Mouse (Mus musculus): ENCODE data around the gene Prkce. TPM values are rescaled to one million over a fixed set of nuclear protein-coding genes. Genes with fewer than 3 reads are reported as not detected.

The Prkce gene
- polyA plus RNA-seq, 1 experiment, result 9.6 TPM

DNA sequence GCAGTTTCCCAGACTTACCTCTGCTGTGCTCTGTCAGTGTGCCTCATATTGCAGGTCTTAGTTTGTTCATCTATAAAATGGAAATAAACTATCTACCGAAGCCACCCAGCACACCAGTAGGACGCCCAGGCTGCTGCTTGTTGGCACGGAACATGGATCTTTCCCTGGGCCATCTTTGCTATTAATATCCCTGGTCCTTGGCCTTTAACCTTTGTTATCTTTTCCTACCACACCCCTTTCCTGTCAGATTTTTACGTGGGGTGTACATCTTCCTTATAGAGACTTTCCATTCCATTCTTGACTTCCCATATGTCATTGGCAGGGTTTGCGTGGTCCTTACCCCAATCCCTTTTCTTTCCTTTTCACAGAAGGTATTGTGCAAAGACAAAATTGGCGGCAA is 363.6 kb downstream of the Prkce start:
- TF ChIP-seq CTCF (IDR thresholded peaks at IDR 0.05; ENCODE audit: borderline replicate concordance, insufficient read depth, low read length), result no peak
- TF ChIP-seq POLR2A (IDR thresholded peaks at IDR 0.05; ENCODE audit: low read depth, low read length), result no peak
- no peak overlapping the region for H3K27ac ChIP-seq (ENCODE audit: insufficient read depth, low read length)
- H3K4me3 ChIP-seq (ENCODE audit: insufficient read depth, low read length), result no peak overlapping the region
- H3K4me1 ChIP-seq (ENCODE audit: control insufficient read depth, insufficient read depth, low read length), result no peaks in the 10 kb centered on the region

DNA sequence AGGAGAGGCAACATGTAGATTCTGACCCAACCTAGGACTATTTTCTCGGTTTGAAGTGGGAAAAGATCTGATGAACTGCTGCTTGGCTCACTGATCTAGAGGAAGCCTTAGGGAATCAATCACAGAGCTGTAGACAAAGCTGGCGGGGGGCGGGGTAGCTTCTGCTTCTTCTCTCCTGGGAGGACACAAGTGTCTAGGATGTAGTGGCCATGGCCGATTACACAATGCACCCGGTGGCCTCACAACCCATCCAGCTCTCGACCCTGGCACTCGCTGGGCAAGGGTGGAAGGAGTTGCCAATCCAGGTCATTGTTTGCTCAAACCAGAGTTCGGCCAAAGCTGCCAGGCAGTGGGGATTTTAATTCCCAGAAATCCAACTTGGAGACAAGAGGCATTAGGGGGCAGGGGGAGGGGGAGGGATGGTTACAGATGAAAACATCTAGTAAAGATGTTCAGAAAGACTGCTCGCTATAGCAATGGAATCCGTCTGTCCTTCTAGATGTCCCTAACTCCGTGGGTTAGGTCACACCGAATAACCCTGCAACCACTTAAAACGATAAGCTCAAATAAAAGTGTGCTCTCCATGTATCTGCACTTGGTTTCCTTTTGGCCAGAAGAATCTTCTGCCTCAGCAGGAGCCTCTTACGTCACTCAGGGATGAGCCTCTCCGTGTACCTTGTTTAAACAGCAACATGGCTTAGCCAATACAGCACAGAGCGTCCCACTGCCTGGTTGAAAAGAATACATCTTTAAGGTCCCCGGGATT is 365.4 kb downstream of the Prkce start:
- TF ChIP-seq POLR2A (IDR thresholded peaks at IDR 0.05; ENCODE audit: low read depth, low read length), result no peak
- TF ChIP-seq CTCF (IDR thresholded peaks at IDR 0.05; ENCODE audit: borderline replicate concordance, insufficient read depth, low read length), result no peak

DNA sequence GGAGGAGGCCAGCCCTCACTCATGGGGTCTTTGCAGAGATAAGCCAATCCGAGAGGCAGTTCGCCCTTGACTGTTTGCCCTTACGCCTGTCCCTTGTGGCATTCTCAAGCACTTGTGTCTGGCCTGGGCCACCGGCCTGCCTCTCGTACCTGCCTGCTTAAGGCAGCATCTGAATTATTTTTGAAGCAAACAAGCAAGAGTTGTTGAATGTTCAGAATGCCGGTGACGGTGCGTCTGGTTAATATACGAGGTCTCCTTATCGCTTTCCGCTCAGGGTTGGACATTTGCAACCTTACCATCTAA is 365.9 kb downstream of the Prkce start:
- Histone ChIP-seq H3K27ac (ENCODE audit: insufficient read depth, low read length) (no peak overlapping the region), H3K4me1 (ENCODE audit: control insufficient read depth, insufficient read depth, low read length) (no peaks in the 10 kb centered on the region), H3K4me3 (ENCODE audit: insufficient read depth, low read length) (no peak overlapping the region)
- no peak for TF ChIP-seq POLR2A (IDR thresholded peaks at IDR 0.05; ENCODE audit: low read depth, low read length)

More for the DNA sequence above, 365.4 kb downstream of the Prkce start:
- Histone ChIP-seq H3K4me3 (ENCODE audit: insufficient read depth, low read length) (no peak overlapping the region), H3K4me1 (ENCODE audit: control insufficient read depth, insufficient read depth, low read length) (no peaks in the 10 kb centered on the region), H3K27ac (ENCODE audit: insufficient read depth, low read length) (no peak overlapping the region)

GRCm38 (mm10) chr17:86535096-86535495 is 367.5 kb downstream of the Prkce start:
- TF ChIP-seq CTCF (IDR thresholded peaks at IDR 0.05; ENCODE audit: borderline replicate concordance, insufficient read depth, low read length) (no peak), POLR2A (IDR thresholded peaks at IDR 0.05; ENCODE audit: low read depth, low read length) (no peak)
- Histone ChIP-seq H3K4me3 (ENCODE audit: insufficient read depth, low read length) (no peak overlapping the region), H3K27ac (ENCODE audit: insufficient read depth, low read length) (no peak overlapping the region), H3K4me1 (ENCODE audit: control insufficient read depth, insufficient read depth, low read length) (no peaks in the 10 kb centered on the region)

- Histone ChIP-seq H3K27ac (ENCODE audit: insufficient read depth, low read length) (no peak overlapping the region; the same call in 1 of the 2 replicates), H3K4me3 (ENCODE audit: insufficient read depth, low read length) (peak overlapping the region; percentile 10; the same call in 1 of the 2 replicates), H3K4me1 (ENCODE audit: control insufficient read depth, insufficient read depth, low read length) (no peaks in the 10 kb centered on the region)
- TF ChIP-seq POLR2A (IDR thresholded peaks at IDR 0.05; ENCODE audit: low read depth, low read length) (no peak), CTCF (IDR thresholded peaks at IDR 0.05; ENCODE audit: borderline replicate concordance, insufficient read depth, low read length) (peak; percentile 26; the same call in 1 of the 2 replicates)
These were observed 368.5 kb downstream of the Prkce start for GRCm38 (mm10) chr17:86535827-86536656.

- Histone ChIP-seq H3K4me1 (ENCODE audit: control insufficient read depth, insufficient read depth, low read length) (no peaks in the 10 kb centered on the region), H3K4me3 (ENCODE audit: insufficient read depth, low read length) (no peak overlapping the region), H3K27ac (ENCODE audit: insufficient read depth, low read length) (no peak overlapping the region)
- TF ChIP-seq CTCF (IDR thresholded peaks at IDR 0.05; ENCODE audit: borderline replicate concordance, insufficient read depth, low read length) (no peak), POLR2A (IDR thresholded peaks at IDR 0.05; ENCODE audit: low read depth, low read length) (no peak)
These were observed 372.4 kb downstream of the Prkce start for GRCm38 (mm10) chr17:86539881-86540430.

DNA sequence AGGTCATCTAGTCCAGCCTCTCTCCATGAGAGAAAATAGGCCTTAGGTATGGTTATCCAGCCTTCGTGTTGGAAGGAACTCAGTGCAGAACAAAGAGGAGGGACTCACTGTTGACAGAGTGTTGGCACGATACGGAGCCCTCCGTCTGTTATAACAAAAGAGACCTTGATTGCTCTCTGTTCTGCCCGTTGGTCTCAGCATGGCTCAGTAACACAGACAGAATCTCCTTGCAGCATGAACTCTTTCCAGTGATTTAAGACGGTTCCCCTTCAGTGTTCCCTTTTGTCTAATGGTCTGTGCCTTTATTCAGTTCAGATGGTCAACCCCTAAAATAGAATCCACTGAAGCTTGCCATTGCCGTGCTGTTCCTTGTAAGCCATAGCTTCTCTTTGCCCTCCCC is 378.9 kb downstream of the Prkce start:
- no peak overlapping the region for H3K4me3 ChIP-seq (ENCODE audit: insufficient read depth, low read length)
- no peaks in the 10 kb centered on the region for H3K4me1 ChIP-seq (ENCODE audit: control insufficient read depth, insufficient read depth, low read length)
- H3K27ac ChIP-seq (ENCODE audit: insufficient read depth, low read length), result no peak overlapping the region
- TF ChIP-seq CTCF (IDR thresholded peaks at IDR 0.05; ENCODE audit: borderline replicate concordance, insufficient read depth, low read length) (no peak), POLR2A (IDR thresholded peaks at IDR 0.05; ENCODE audit: low read depth, low read length) (no peak)

- no peak overlapping the region for H3K4me3 ChIP-seq (ENCODE audit: insufficient read depth, low read length)
- no peak for TF ChIP-seq POLR2A (IDR thresholded peaks at IDR 0.05; ENCODE audit: low read depth, low read length)
- no peak for TF ChIP-seq CTCF (IDR thresholded peaks at IDR 0.05; ENCODE audit: borderline replicate concordance, insufficient read depth, low read length)
- H3K4me1 ChIP-seq (ENCODE audit: control insufficient read depth, insufficient read depth, low read length), result no peaks in the 10 kb centered on the region
- no peak overlapping the region for H3K27ac ChIP-seq (ENCODE audit: insufficient read depth, low read length)
These were observed 381.5 kb downstream of the Prkce start for GRCm38 (mm10) chr17:86549128-86549527.

GRCm38 (mm10) chr17:86551561-86551960 is 384.0 kb downstream of the Prkce start:
- Histone ChIP-seq H3K4me1 (ENCODE audit: control insufficient read depth, insufficient read depth, low read length) (no peaks in the 10 kb centered on the region), H3K27ac (ENCODE audit: insufficient read depth, low read length) (no peak overlapping the region), H3K4me3 (ENCODE audit: insufficient read depth, low read length) (no peak overlapping the region)
- TF ChIP-seq CTCF (IDR thresholded peaks at IDR 0.05; ENCODE audit: borderline replicate concordance, insufficient read depth, low read length), result no peak
- no peak for TF ChIP-seq POLR2A (IDR thresholded peaks at IDR 0.05; ENCODE audit: low read depth, low read length)

DNA sequence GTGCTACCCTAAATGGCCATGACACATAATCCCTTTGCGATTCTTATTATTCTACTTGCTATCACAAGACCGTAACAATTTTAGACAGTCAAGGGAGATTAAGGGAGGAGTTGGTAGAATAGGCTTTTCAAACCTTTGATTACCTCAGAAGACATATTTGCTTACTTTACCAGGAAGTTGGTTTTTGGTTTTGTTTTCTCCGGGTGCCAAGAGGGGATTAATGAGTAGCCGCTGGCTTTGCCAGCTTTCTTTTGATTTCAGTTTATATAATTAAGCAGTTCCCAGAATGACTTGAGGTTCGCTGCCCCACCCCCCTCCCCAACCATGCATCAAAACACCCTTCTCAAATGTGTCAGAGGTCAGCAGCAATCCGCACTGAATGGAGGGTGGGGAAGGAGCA is 384.4 kb downstream of the Prkce start:
- TF ChIP-seq POLR2A (IDR thresholded peaks at IDR 0.05; ENCODE audit: low read depth, low read length), result no peak
- TF ChIP-seq CTCF (IDR thresholded peaks at IDR 0.05; ENCODE audit: borderline replicate concordance, insufficient read depth, low read length), result no peak
- Histone ChIP-seq H3K4me1 (ENCODE audit: control insufficient read depth, insufficient read depth, low read length) (no peaks in the 10 kb centered on the region), H3K4me3 (ENCODE audit: insufficient read depth, low read length) (no peak overlapping the region), H3K27ac (ENCODE audit: insufficient read depth, low read length) (no peak overlapping the region)
